Mouse (Mus musculus) frontal cortex, adult 2 months (tissue): ENCODE data around the gene Ptpra. TPM values are rescaled to one million over a fixed set of nuclear protein-coding genes. Genes with fewer than 3 reads are reported as not detected.
A peak's percentile ranks its signal among the peaks of the same experiment; 100 is the strongest.

Experiments used
- DNase-seq, 2 experiments: peaks; one replicate each; pipeline ENCODE4 v3.0.0; 2022; ENCODE audit warnings: low spot score in 1 of 2; ENCODE audit errors: extremely low spot score in 1 of 2
- polyA plus RNA-seq: library from polyadenylated mRNA; depleted of rRNA; stranded (reverse); fragments of >200 nt; gene quantifications from 2 replicates; pipeline ENCODE4 v1.2.3, GENCODE M21; 2012

Gene Ptpra
- polyA plus RNA-seq, 1 experiment = 161 TPM

DNA sequence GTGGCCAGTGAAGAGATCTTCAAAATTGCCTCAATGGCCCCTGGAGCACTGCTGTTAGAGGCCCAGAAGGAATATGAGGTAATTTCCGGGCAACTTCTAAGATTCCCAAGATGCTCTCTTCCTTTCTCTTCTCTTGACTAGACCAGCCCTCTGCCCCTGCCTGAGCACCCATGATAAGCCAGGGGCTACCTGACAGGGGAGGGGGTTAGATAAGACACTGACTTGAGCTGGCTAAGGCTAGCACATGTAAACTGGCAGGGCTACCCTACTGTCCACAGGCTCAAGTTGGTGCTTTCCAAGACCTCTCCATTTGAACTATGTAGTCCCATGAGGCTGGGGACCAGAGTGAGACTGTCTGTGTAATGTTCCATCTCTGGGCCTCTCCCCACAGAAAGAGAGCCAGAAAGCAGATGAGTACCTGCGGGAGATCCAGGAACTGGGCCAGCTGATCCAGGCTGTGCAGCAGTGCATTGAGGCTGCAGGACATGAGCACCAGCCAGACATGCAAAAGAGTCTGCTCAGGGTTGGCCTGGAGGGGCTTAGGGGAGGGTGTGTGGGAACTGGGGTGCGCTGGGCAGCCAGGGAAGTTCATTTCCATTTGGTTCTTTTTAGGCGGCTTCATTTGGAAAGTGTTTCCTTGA, 10.1 kb upstream of the Ptpra start:
- DNase-seq = no peak

GRCm38 (mm10) chr2:130442162-130442561, 7.9 kb upstream of the Ptpra start:
- no peak for DNase-seq

GRCm38 (mm10) chr2:130448449-130448848, 1.6 kb upstream of the Ptpra start:
- DNase-seq = no peak

GRCm38 (mm10) chr2:130449021-130449793, 871 bp upstream of the Ptpra start:
- no peak for DNase-seq

DNA sequence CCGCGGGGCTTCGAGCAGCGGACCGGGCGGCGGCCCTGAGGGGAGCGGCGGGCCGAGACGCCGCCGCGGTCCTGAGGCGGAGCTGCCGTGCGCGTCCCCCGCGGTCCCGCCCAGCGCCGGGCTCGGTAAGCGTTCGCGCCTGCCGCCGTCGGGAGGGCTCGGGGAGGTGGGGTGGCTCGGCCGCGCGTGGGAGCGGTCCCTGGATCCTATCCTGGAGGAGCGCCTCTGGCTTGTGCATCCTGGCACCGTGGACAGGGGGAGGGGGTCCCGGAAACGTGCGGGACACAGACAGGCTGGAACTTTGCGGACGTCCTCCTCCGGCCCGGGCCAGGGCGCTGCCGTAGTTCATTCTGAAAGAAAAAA, 337 bp downstream of the Ptpra start:
- DNase-seq = peak in 1 of 2 experiments; percentile 77

- DNase-seq = no peak
Measured at GRCm38 (mm10) chr2:130451086-130451726, 1.1 kb downstream of the Ptpra start.

DNA sequence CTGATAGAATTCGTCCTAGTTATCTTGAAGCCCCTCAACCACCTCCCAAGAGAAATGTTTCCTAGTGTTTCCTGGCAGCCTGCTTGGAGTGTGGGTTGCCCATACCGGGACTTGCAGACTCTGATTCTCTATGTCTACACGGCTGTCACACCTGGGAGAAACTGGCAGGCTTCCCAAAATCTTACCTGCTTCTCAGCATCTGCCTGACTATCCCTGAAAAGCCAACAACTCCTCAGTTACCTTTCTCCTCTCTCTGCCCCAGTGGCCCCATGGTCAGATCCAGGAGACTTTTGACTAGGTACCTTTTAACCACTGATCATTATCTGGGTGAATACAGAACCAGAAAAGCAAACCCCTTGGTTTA, 1.6 kb downstream of the Ptpra start:
- DNase-seq = no peak

DNA sequence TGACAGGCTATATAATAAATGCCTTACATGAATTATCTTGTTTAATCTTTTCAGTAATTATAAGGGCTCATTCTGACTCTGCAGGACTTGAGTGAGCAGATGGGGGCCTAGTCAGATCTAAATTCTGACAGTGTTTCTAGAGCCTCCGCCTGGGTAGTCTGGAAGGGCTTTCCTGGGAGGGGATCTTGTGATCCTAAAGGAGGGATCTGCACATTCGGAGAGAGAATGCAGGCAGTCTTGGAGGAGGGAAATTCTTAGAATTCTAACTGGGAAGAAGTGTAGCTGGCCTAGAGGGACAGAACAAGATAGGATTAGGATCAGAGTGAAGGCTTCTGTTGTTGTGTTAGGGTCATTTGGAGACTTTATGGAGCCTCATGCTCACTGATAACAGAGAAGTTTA, 2.2 kb downstream of the Ptpra start:
- DNase-seq = no peak

GRCm38 (mm10) chr2:130453421-130453820, 3.3 kb downstream of the Ptpra start:
- DNase-seq = peak in 1 of 2 experiments; percentile 58

- DNase-seq = peak in 1 of 2 experiments; percentile 51
Measured at GRCm38 (mm10) chr2:130454748-130455370, 4.8 kb downstream of the Ptpra start.

- DNase-seq = no peak
Measured at GRCm38 (mm10) chr2:130457871-130458270, 7.8 kb downstream of the Ptpra start.

- DNase-seq = no peak
Measured at GRCm38 (mm10) chr2:130459576-130459975, 9.5 kb downstream of the Ptpra start.

- DNase-seq = no peak
Measured at GRCm38 (mm10) chr2:130461287-130462071, 11.4 kb downstream of the Ptpra start.

DNA sequence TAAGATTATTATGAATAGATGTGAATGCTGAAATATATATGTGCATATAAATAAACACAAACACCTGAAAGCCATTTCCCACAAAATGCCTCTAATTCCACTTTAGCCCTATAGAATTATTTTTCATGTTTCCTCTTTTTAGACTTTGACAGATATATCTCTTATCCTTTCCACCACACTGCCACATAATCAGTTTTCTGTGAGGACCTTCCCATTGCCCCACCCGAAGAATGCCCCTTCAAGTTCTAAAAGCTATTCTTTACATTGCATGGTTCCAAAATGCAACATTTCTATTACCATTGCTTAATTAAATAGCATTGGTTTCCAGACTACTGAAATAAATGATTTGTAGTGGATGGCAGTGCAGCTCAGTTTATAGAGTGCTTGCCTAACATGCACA, 16.4 kb downstream of the Ptpra start:
- no peak for DNase-seq

DNA sequence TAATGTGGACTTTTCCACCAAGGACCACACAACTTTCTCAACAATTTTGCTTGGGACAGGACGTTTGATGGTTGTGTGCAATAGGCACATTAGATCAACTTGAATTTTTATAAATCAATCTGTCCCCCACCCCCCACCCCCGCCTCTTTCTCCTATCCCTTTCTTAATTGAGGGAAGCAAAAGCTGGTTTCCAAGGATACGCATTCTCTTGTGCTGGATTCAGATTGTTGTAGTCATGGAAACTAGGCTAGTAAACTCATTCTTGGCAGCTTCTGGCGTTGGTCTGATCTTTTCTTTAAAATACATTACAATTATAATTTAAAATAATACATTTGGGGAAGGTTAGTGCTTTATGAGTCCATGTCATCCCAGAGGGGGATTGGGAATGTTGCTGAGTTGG, 19.3 kb downstream of the Ptpra start:
- peak in 1 of 2 experiments; percentile 66 for DNase-seq

DNA sequence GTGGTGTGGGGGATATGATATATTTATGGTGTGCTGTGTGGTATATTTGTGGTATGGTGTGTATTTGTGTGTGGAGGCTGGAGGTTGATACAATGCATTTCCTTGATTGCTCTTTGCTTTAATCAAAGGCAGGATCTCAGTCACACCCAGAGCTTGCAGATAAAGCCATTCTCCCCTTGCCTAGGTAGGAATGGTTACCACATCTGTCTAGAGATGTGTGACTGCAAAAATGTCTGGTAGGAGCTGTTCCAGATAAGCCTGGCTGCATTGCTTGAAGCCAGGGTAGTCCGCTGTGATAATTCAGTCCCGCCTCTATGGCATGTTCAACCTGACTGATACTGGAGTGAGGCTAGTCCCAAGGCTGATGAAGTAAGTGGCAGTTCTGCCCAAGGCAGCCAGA, 19.9 kb downstream of the Ptpra start:
- no peak for DNase-seq

- DNase-seq = no peak
Measured at GRCm38 (mm10) chr2:130472908-130473510, 22.9 kb downstream of the Ptpra start.

DNA sequence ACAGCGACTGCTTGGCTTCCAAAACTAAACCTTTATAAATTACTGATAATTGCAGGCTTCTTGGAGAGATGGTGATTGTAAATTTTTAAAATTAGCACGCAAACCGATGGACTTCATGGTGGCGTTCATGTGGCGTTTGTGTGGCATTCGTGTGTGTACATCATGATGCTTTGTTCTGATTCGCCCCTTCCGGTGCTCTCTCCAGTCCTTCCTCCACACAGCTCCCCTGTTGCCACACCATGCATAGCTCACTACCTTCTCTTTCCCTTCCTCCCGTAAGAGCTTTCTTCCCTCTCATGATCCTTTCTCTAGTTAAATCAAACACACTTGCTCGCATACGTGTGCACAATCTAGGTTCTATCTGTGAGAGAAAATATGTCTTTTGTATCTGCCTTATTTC, 25.7 kb downstream of the Ptpra start:
- no peak for DNase-seq

DNA sequence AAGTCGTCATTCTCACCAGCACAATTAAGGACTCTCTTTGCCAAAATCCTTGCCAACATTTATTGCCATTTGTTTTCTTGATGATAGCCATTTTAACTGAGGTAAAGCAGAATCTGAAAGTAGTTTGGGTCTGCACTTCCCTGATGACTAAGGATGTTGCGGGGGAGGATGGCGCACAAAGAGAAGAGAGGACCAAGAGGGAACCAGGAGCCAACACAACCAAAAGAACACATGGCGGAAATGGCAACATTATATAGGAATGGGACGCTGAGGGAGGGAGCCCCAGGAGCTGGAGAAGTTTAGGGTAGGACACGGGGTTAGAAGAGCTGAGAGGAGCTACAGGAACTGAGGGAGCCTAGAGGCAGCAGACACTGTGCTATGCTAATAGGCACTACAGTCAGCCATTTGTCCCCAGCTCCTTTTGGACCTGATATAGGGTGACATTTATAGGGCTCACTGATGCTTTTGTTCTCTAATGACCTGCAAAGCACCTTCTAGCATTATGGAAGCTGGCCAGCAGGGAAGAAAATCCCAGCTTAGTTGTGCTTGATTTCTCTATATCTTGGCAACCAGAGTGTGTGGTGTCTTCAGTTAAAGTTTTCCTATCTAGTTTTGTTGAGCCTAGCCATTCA, 26.7 kb downstream of the Ptpra start:
- DNase-seq = no peak

- DNase-seq = no peak
Measured at GRCm38 (mm10) chr2:130482177-130482576, 32.1 kb downstream of the Ptpra start.
